Mouse (Mus musculus) frontal cortex, postnatal 10 days (tissue): ENCODE results near the gene Gm10639.
"Not testable (repeated sequence)": the region's sequence is repeated elsewhere in the genome, so short reads cannot be mapped to it uniquely, and the experiment has no call there.

Source experiments
- DNase-seq, 2 experiments: peaks; one replicate each; pipeline ENCODE4 v3.0.0; 2022; ENCODE audit warnings: low spot score in 2 of 2, mixed read lengths in 1 of 2

The Gm10639 gene

GRCm38 (mm10) chr9:78348206-78349004, 58.7 kb downstream of the Gm10639 start:
- not testable (repeated sequence) for DNase-seq

- DNase-seq = not testable (repeated sequence)
Measured at GRCm38 (mm10) chr9:78349141-78349540, 59.4 kb downstream of the Gm10639 start.

GRCm38 (mm10) chr9:78350007-78350406, 60.3 kb downstream of the Gm10639 start:
- not testable (repeated sequence) for DNase-seq

GRCm38 (mm10) chr9:78351504-78352220, 61.9 kb downstream of the Gm10639 start:
- DNase-seq = no peak
